Mouse (Mus musculus) left cerebral cortex, postnatal 25 days (tissue): ENCODE data around the gene Nectin2. TPM values are rescaled to one million over a fixed set of nuclear protein-coding genes. Genes with fewer than 3 reads are reported as not detected.

Experiments
- DNase-seq, 2 experiments: peaks; one replicate each; pipeline ENCODE4 v3.0.0; 2022; ENCODE audit warnings: low spot score in 2 of 2, mixed read lengths in 1 of 2
- intact Hi-C: fragments of 180-260 bp; cut with DNase I; formaldehyde crosslinking; loops from one replicate; pipeline ENCODE4 v1.15.1; 2025
- total RNA-seq, 2 experiments: library from RNA; stranded (reverse); gene quantifications; 2 replicates each; pipeline ENCODE4 v1.2.3; 2021

Gene Nectin2
- total RNA-seq, 2 experiments from 2014 or later, result 7.4 to 9.3 TPM

DNA sequence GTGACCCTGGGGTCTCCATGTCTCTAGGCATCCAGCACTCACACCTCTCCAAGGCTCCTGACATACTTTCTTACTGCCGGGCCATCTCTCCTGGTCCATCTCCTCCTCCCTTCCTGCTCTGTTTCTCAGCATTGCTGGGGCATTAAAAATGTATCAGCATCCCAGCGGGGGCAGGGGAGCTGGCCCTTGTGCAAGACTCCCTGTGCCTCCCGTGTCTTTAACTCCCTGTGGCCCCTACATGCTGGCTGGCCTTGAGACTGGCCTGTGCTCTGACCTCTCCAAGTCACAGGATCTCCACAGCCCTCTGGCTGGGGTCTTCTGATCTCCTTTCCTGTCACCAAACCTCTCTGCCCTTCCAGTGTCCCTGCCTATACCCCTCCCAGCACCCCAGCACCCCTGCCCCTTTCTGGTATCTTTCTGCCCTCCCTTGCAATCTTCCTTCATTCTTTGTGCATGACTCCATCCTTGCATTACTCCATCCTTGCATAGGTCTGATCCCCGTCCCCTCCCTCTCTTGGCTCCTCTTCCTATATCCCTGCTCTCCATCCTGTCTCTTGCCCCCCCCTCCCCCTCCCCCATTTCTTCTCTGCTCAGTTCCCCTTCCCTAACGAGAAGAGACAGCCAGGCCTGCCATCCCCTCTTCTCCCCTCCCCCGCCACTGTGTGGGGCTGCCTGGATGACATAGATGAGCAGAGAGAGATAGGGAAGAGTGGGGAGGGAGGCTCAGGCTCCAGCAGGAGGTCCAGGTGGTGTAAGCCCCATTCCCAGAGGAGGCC is 3.7 kb downstream of the Nectin2 start:
- intact Hi-C loops, result no loop called here
- no peak for DNase-seq

DNA sequence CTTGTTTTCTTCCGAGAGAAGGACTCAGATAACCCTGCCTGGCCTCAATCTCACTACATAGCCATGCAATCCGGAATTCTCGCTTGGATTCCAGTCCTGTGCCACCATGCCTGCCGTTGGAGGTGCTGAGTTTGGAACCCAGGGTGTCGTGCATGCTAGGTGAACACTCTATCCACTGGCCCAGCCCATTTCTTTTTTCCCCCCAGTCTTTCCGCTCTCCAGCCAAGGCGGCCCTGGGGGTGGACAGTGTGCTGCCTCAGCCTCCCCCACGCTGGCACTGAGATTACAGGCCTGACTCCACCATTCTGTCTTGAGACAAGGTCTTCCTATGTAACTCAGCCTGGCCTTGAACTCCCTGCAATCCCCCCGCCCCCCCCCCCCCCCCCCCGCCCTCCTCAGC is 4.3 kb downstream of the Nectin2 start:
- no peak for DNase-seq

GRCm38 (mm10) chr7:19744590-19745385 is 5.5 kb downstream of the Nectin2 start:
- no peak for DNase-seq
- intact Hi-C loops, result no loop called here

More for the DNA sequence above, 4.3 kb downstream of the Nectin2 start:
- intact Hi-C loops, result no loop called here

GRCm38 (mm10) chr7:19743791-19744190 is 6.5 kb downstream of the Nectin2 start:
- intact Hi-C loops, result no loop called here
- no peak for DNase-seq

DNA sequence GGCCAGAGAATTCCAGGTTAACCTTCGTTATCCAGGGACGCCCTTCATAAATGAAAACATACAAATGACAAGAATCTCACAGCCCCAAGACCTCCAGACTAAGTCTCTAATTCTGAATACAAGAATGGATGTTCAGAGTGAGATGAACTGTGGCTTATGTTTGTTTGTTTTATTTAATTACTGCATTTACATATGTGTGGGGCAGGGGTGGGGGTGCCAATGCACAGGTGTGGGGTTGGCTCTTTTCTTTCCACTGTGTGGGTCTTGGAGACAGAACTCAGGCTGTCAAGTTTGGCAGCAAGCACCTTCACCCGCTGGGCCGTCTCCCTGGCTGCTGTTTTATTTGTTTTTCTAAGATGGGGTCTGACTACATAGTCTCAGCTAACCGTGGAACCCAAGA is 7.8 kb downstream of the Nectin2 start:
- intact Hi-C loops, result no loop called here
- no peak for DNase-seq

- intact Hi-C loops, result no loop called here
- DNase-seq, result no peak
Measured at GRCm38 (mm10) chr7:19741329-19742031, 8.8 kb downstream of the Nectin2 start.

- DNase-seq, result no peak
- intact Hi-C loops, result no loop called here
Measured at GRCm38 (mm10) chr7:19740269-19740668, 10.0 kb downstream of the Nectin2 start.

- DNase-seq, result no peak
- intact Hi-C loops, result no loop called here
Measured at GRCm38 (mm10) chr7:19738771-19739170, 11.5 kb downstream of the Nectin2 start.

GRCm38 (mm10) chr7:19736389-19737057 is 13.8 kb downstream of the Nectin2 start:
- no peak for DNase-seq
- intact Hi-C loops, result no loop called here

GRCm38 (mm10) chr7:19734178-19734666 is 16.1 kb downstream of the Nectin2 start:
- no peak for DNase-seq
- intact Hi-C loops, result no loop called here

GRCm38 (mm10) chr7:19726541-19726940 is 23.7 kb downstream of the Nectin2 start:
- DNase-seq, result no peak
- intact Hi-C loops, result no loop called here

- DNase-seq, result no peak
- intact Hi-C loops, result no loop called here
Measured at GRCm38 (mm10) chr7:19724167-19724566, 26.1 kb downstream of the Nectin2 start.

- intact Hi-C loops, result no loop called here
- DNase-seq, result no peak
Measured at GRCm38 (mm10) chr7:19722754-19723195, 27.5 kb downstream of the Nectin2 start.

DNA sequence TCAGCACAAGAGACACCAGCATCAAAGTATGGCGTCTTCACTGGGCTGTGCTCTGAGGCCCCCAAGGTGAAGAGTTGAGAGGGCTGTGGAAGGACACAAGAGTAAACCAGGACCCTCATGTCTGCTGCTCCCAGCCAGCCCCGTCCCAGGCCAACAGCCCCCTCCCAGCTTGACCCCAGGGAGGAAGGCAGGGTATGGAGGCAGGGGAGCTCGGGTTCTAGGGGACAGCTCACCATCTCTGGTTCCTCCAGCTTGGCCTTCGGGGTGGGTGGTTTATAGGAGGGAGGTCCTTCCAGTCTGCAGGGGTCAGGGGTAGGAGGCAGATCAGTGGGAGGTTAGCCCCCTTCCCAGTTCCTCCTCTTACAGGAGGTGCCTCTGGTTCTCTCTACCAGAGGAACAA is 31.1 kb downstream of the Nectin2 start:
- intact Hi-C loops, result loop anchor here (5.0 kb wide), 1 partner anchor 797 kb away; no protein-coding TSS in a partner anchor

GRCm38 (mm10) chr7:19718297-19718952 is 31.9 kb downstream of the Nectin2 start:
- no peak for DNase-seq
- intact Hi-C loops, result loop anchor here (5.0 kb wide), 1 partner anchor 796 kb away; no protein-coding TSS in a partner anchor

More for the DNA sequence above, 31.1 kb downstream of the Nectin2 start:
- DNase-seq, result no peak

- DNase-seq, result no peak
- intact Hi-C loops, result loop anchor here (5.0 kb wide), 1 partner anchor 795 kb away; no protein-coding TSS in a partner anchor
Measured at GRCm38 (mm10) chr7:19717346-19717745, 32.9 kb downstream of the Nectin2 start.

DNA sequence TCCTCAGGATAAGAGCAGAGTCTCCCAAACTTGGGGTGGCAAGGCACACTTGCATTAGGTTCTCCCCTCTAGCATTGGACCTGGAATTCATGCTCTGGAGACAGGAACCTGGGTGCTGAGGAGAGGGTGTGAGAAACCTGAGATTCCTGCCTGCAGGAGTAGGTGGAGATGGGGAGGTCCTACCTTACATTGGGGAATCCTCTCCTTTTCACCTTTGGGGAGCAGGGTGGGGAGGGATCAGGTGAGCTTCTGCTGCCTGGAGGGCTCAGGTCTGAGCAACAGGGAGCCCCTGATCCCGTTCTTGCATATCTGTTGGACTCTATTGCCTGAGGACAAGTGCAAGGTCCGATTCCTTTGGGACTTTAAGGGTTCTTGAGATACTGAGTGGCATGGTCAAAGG is 33.5 kb downstream of the Nectin2 start:
- DNase-seq, result no peak
- intact Hi-C loops, result loop anchor here (1.0 to 5.0 kb wide), 2 partner anchors 33 to 795 kb away; partner anchors contain the start of gene Nectin2

- intact Hi-C loops, result loop anchor here (1.0 to 5.0 kb wide), 2 partner anchors 34 to 794 kb away; partner anchors contain the start of gene Nectin2
Measured at GRCm38 (mm10) chr7:19716055-19716682, 34.1 kb downstream of the Nectin2 start.

More at GRCm38 (mm10) chr7:19716055-19716682, 34.1 kb downstream of the Nectin2 start:
- no peak for DNase-seq
